Mouse (Mus musculus) cerebellum, postnatal 4 days (tissue): ENCODE data around the gene BC049715.
"Not testable (repeated sequence)": the region's sequence is repeated elsewhere in the genome, so short reads cannot be mapped to it uniquely, and the experiment has no call there.

Source experiments
- DNase-seq, 2 experiments: peaks; one replicate each; pipeline ENCODE4 v3.0.0; 2022; ENCODE audit warnings: low spot score in 2 of 2, mixed read lengths in 1 of 2

The BC049715 gene

GRCm38 (mm10) chr6:136850267-136850666, 22.8 kb downstream of the BC049715 start:
- no peak for DNase-seq

- no peak for DNase-seq
Measured at GRCm38 (mm10) chr6:136852348-136852747, 24.9 kb downstream of the BC049715 start.

- DNase-seq: no peak
Measured at GRCm38 (mm10) chr6:136852762-136853161, 25.3 kb downstream of the BC049715 start.

GRCm38 (mm10) chr6:136854361-136854781, 26.9 kb downstream of the BC049715 start:
- no peak for DNase-seq

GRCm38 (mm10) chr6:136855183-136855582, 27.8 kb downstream of the BC049715 start:
- DNase-seq: no peak

GRCm38 (mm10) chr6:136856071-136856636, 28.7 kb downstream of the BC049715 start:
- no peak for DNase-seq

- DNase-seq: no peak
Measured at GRCm38 (mm10) chr6:136857186-136857872, 29.9 kb downstream of the BC049715 start, which contains the start of gene Art4. Gene Art4, minus strand, starts transcription at chr6:136857733.

GRCm38 (mm10) chr6:136857873-136858260, 30.4 kb downstream of the BC049715 start:
- no peak for DNase-seq

GRCm38 (mm10) chr6:136858420-136858819, 31.0 kb downstream of the BC049715 start:
- DNase-seq: no peak

GRCm38 (mm10) chr6:136861020-136861419, 33.6 kb downstream of the BC049715 start:
- DNase-seq: no peak

- no peak for DNase-seq
Measured at GRCm38 (mm10) chr6:136865360-136865759, 37.9 kb downstream of the BC049715 start.

GRCm38 (mm10) chr6:136866150-136866549, 38.7 kb downstream of the BC049715 start:
- DNase-seq: no peak

GRCm38 (mm10) chr6:136868921-136869320, 41.5 kb downstream of the BC049715 start:
- DNase-seq: no peak

- no peak for DNase-seq
Measured at GRCm38 (mm10) chr6:136874599-136874998, 47.2 kb downstream of the BC049715 start.

- DNase-seq: no peak
Measured at GRCm38 (mm10) chr6:136875670-136876069, 48.2 kb downstream of the BC049715 start, which contains the start of gene Mgp. Gene Mgp, minus strand, starts transcription at chr6:136875823.

- DNase-seq: no peak
Measured at GRCm38 (mm10) chr6:136881678-136882077, 54.3 kb downstream of the BC049715 start.

GRCm38 (mm10) chr6:136883431-136883915, 56.0 kb downstream of the BC049715 start:
- no peak for DNase-seq

- DNase-seq: no peak
Measured at GRCm38 (mm10) chr6:136883961-136884360, 56.5 kb downstream of the BC049715 start.

GRCm38 (mm10) chr6:136884766-136885165, 57.3 kb downstream of the BC049715 start:
- DNase-seq: not testable (repeated sequence)

GRCm38 (mm10) chr6:136887854-136888253, 60.4 kb downstream of the BC049715 start:
- DNase-seq: no peak

GRCm38 (mm10) chr6:136889067-136889466, 61.6 kb downstream of the BC049715 start:
- no peak for DNase-seq

GRCm38 (mm10) chr6:136889554-136889953, 62.1 kb downstream of the BC049715 start:
- DNase-seq: no peak
